Mouse (Mus musculus) liver, adult 2 months (tissue): ENCODE data around the gene Poldip3. TPM values are rescaled to one million over a fixed set of nuclear protein-coding genes. Genes with fewer than 3 reads are reported as not detected.
A peak's percentile ranks its signal among the peaks of the same experiment; 100 is the strongest.

Experiments used
- DNase-seq: peaks from one replicate; pipeline ENCODE4 v3.0.0-alpha.2; 2011; ENCODE audit warnings: low read depth, low spot score; ENCODE audit errors: extremely low read depth
- H3K27ac ChIP-seq: fragments of 200-500 bp; replicated peaks from 2 replicates; pipeline ENCODE4 v1.5.1; 2012; ENCODE audit warnings: low read depth, mild to moderate bottlenecking, control low read depth, inconsistent platforms, low read length; ENCODE audit not compliant: insufficient read depth
- H3K27me3 ChIP-seq: fragments of 200-500 bp; 2 replicates; pipeline ENCODE4 v1.6.1; 2012; ENCODE audit warnings: mild to moderate bottlenecking, moderate library complexity, low read length, inconsistent platforms; ENCODE audit not compliant: control insufficient read depth, insufficient read depth
- H3K36me3 ChIP-seq: fragments of 200-500 bp; 2 replicates; pipeline ENCODE4 v1.6.1; 2012; ENCODE audit warnings: low read length, inconsistent platforms; ENCODE audit not compliant: control insufficient read depth, insufficient read depth
- H3K4me1 ChIP-seq: fragments of 200-500 bp; 2 replicates; pipeline ENCODE4 v1.6.1; 2011; ENCODE audit warnings: low read length; ENCODE audit not compliant: control insufficient read depth, insufficient read depth
- H3K4me3 ChIP-seq: fragments of 200-500 bp; 2 replicates; pipeline ENCODE4 v1.5.1; 2011; ENCODE audit warnings: low read depth, mild to moderate bottlenecking, control low read depth, low read length, moderate library complexity; ENCODE audit not compliant: insufficient read depth
- H3K79me2 ChIP-seq: fragments of 200-500 bp; 2 replicates; pipeline ENCODE4 v1.6.1; 2012; ENCODE audit warnings: inconsistent platforms, mild to moderate bottlenecking, low read length, moderate library complexity; ENCODE audit not compliant: control insufficient read depth, insufficient read depth
- H3K9ac ChIP-seq: fragments of 200-500 bp; 2 replicates; pipeline ENCODE4 v1.6.1; 2012; ENCODE audit warnings: low read depth, mild to moderate bottlenecking, control low read depth, inconsistent platforms, low read length
- CTCF ChIP-seq: fragments of 200-500 bp; IDR thresholded peaks from 2 replicates; pipeline ENCODE4 v1.5.1; 2011; ENCODE audit warnings: low read depth, low read length, control low read depth
- POLR2A ChIP-seq: fragments of 200-500 bp; IDR thresholded peaks from 2 replicates; pipeline ENCODE4 v1.6.1; 2011; ENCODE audit warnings: low read length, control low read depth; ENCODE audit not compliant: insufficient read depth; ENCODE audit errors: extremely low read depth
- WGBS: fragments of 180-500 bp; shearing (Covaris S2); methylation state at CpG from one replicate; pipeline ENCODE4 v1.1.7; 2018; 5-methylcytosine and 5-hydroxymethylcytosine counted together
- polyA plus RNA-seq: library from polyadenylated mRNA; depleted of rRNA; stranded (reverse); fragments of >200 nt; gene quantifications from 2 replicates; pipeline ENCODE4 v1.2.3, GENCODE M21; 2012
- total RNA-seq: library from RNA; depleted of rRNA; stranded (reverse); fragments of >200 nt; gene quantifications from 2 replicates; pipeline ENCODE4 v1.2.3, GENCODE M21; 2014

The Poldip3 gene
- total and polyA plus RNA-seq, 2 experiments, result 21.6 to 34.6 TPM

DNA sequence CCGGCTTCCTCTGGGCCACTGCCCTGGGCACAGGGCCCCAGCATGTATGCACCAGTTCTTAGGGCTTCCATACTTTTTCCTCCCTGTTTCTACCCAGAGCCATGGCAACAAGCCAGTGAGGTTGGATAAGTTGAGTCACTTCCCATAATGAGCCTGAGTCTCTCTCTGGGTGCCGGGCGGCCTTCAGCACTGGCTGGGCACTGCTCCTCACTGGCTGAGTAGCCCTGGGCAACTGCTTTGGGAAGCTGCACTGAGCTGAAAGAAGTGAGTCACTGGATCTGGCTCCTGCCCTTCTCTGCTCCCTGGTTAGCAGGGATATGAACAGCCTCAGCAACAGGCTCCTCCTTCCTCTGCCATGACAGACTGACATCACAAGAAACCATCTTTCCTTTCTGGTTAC is 17.5 kb upstream of the Poldip3 start:
- 18% methylated on average over 3 of the region's 3 CpGs for WGBS
- Histone ChIP-seq H3K9ac (peak overlapping the region; percentile 43), H3K79me2 (peaks cover 42% of the 10 kb centered on the region; the same call in 1 of the 2 replicates), H3K4me3 (peak overlapping the region; percentile 0; the same call in 1 of the 2 replicates), H3K4me1 (peaks cover 61% of the 10 kb centered on the region), H3K27ac (peak overlapping the region; percentile 91), H3K36me3 (peaks cover 6% of the 10 kb centered on the region; the same call in 1 of the 2 replicates), H3K27me3 (no peaks in the 10 kb centered on the region)
- DNase-seq, result peak; percentile 64
- no peak for TF ChIP-seq CTCF

DNA sequence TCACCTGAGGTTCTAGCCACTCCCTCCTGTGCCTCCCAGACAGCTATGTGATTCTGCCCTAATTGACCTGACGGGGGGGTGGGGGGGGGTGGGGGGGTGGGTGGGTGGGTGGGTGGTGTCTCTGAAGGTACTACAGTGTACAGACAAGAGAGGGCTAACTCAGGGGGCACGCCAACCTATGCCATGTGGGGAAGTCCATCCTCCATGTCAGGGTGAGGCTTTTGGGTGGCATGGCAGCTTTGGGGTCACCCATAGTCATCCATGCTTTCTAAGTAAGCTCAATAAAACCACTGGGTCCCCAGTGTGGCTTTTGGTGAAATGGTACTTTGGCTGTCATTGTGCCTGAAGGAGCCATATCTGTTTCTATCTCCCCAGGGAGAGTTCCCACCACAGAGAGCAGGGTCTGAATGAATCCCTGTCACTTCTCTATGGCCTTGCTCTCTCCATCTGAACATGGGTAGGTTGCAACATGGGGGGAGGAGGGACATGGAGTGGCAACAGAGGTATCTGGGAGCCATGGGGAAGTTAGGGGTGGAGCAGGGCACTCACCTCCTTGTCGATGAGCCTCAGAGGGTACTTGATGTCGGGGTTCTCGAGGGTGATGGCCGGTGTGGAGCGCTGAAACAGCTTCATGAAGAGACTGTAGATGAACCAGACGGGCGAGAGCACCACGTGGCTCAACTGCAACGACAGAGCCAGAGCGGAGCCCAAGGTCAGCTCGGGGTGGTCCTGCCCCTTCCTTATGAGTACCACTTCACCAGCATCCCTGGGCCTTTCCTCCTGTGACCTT is 16.5 kb upstream of the Poldip3 start:
- H3K27me3 ChIP-seq, result no peaks in the 10 kb centered on the region
- H3K36me3 ChIP-seq, result peaks cover 8% of the 10 kb centered on the region
- TF ChIP-seq CTCF, result no peak
- no peak for TF ChIP-seq POLR2A
- no peak for DNase-seq
- 84% methylated on average over 13 of the region's 13 CpGs for WGBS
- no peak overlapping the region for H3K9ac ChIP-seq
- H3K27ac ChIP-seq, result peak overlapping the region; percentile 91
- H3K4me1 ChIP-seq, result peaks cover 58% of the 10 kb centered on the region
- H3K4me3 ChIP-seq, result no peak overlapping the region
- H3K79me2 ChIP-seq, result peaks cover 36% of the 10 kb centered on the region; the same call in 1 of the 2 replicates

DNA sequence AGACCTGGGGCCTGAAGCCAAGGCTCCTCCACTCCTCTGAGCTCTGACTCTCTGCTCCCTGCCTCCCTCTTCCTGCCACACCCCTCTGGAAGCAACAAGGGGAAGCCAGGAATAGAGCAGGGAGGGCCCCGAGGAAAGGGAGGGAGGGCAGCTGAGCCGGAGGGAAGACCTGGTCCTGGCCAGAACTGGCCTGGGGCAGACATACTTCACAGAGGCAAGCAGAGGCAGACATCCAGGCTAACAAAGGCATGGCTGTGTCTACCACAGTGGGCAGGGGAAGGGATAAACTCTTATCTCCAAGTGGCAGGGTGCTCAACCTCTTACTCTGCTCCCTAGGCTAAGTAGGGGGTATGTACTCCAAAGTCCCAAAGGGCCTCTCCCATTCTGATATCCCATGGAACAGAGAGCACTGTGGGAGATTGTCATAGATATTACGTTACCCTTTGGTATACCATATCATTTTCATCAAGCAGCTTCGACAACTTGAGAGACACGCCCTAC is 15.8 kb upstream of the Poldip3 start:
- peaks cover 33% of the 10 kb centered on the region; the same call in 1 of the 2 replicates for H3K79me2 ChIP-seq
- no peak for TF ChIP-seq CTCF
- no peak for TF ChIP-seq POLR2A
- no peak for DNase-seq
- H3K27me3 ChIP-seq, result no peaks in the 10 kb centered on the region
- H3K4me3 ChIP-seq, result no peak overlapping the region
- 66% methylated on average over 5 of the region's 5 CpGs for WGBS
- 0 out of 2 replicates have a peak overlapping the region, but pooled peaks have one; percentile 4 for H3K9ac ChIP-seq
- peaks cover 14% of the 10 kb centered on the region for H3K36me3 ChIP-seq
- H3K4me1 ChIP-seq, result peaks cover 53% of the 10 kb centered on the region
- peak overlapping the region; percentile 33; the same call in 1 of the 2 replicates for H3K27ac ChIP-seq

GRCm38 (mm10) chr15:83162818-83163485 is 13.8 kb upstream of the Poldip3 start:
- Histone ChIP-seq H3K4me1 (peaks cover 49% of the 10 kb centered on the region), H3K4me3 (peak overlapping the region; percentile 37; the same call in 1 of the 2 replicates), H3K79me2 (peaks cover 27% of the 10 kb centered on the region; the same call in 1 of the 2 replicates), H3K27me3 (no peaks in the 10 kb centered on the region), H3K36me3 (peaks cover 26% of the 10 kb centered on the region), H3K9ac (peak overlapping the region; percentile 59), H3K27ac (peak overlapping the region; percentile 84)
- WGBS, result 30% methylated on average over 11 of the region's 11 CpGs
- peak; percentile 93 for DNase-seq
- TF ChIP-seq CTCF, result no peak
- no peak for TF ChIP-seq POLR2A

- Histone ChIP-seq H3K27me3 (no peaks in the 10 kb centered on the region), H3K4me3 (no peak overlapping the region), H3K79me2 (peaks cover 18% of the 10 kb centered on the region; the same call in 1 of the 2 replicates), H3K36me3 (peaks cover 26% of the 10 kb centered on the region), H3K4me1 (peaks cover 47% of the 10 kb centered on the region), H3K9ac (peak overlapping the region; percentile 59), H3K27ac (peak overlapping the region; percentile 84)
- WGBS, result 68% methylated on average over 4 of the region's 4 CpGs
- TF ChIP-seq POLR2A, result no peak
- TF ChIP-seq CTCF, result no peak
- no peak for DNase-seq
Measured at GRCm38 (mm10) chr15:83162001-83162400, 12.8 kb upstream of the Poldip3 start.
